Mouse (Mus musculus): ENCODE measurements around the gene Vmn1r197.
"Not testable (repeated sequence)": the region's sequence is repeated elsewhere in the genome, so short reads cannot be mapped to it uniquely, and the experiment has no call there.

Vmn1r197 gene

GRCm38 (mm10) chr13:22324289-22324688, at the start of gene Vmn1r197:
Gene Vmn1r197, plus strand, starts transcription at chr13:22324589.
- DNase-seq: no peak

GRCm38 (mm10) chr13:22284578-22284977, 39.8 kb upstream of the Vmn1r197 start:
- no peak for DNase-seq

- DNase-seq: no peak
These were observed 34.8 kb upstream of the Vmn1r197 start, which contains the start of gene Vmn1r196 for GRCm38 (mm10) chr13:22289620-22290019. Gene Vmn1r196, plus strand, starts transcription at chr13:22289920.

GRCm38 (mm10) chr13:22308075-22308474, 16.3 kb upstream of the Vmn1r197 start:
- not testable (repeated sequence) for DNase-seq

GRCm38 (mm10) chr13:22315361-22315760, 9.0 kb upstream of the Vmn1r197 start:
- no peak for DNase-seq

- DNase-seq: no peak
These were observed 7.0 kb upstream of the Vmn1r197 start for GRCm38 (mm10) chr13:22317366-22317765.

- no peak for DNase-seq
These were observed 4.3 kb upstream of the Vmn1r197 start for GRCm38 (mm10) chr13:22320091-22320490.

GRCm38 (mm10) chr13:22333269-22333668, 8.9 kb downstream of the Vmn1r197 start:
- no peak for DNase-seq

- DNase-seq: no peak
These were observed 11.2 kb downstream of the Vmn1r197 start for GRCm38 (mm10) chr13:22335565-22335964.

GRCm38 (mm10) chr13:22350064-22350463, 25.7 kb downstream of the Vmn1r197 start, which contains the start of gene Vmn1r198:
Gene Vmn1r198, plus strand, starts transcription at chr13:22350364.
- no peak for DNase-seq

GRCm38 (mm10) chr13:22350813-22351212, 26.4 kb downstream of the Vmn1r197 start:
- DNase-seq: no peak

- no peak for DNase-seq
These were observed 55.1 kb downstream of the Vmn1r197 start, which contains the start of gene Vmn1r199 for GRCm38 (mm10) chr13:22379518-22379917. Gene Vmn1r199, plus strand, starts transcription at chr13:22379818.

GRCm38 (mm10) chr13:22381128-22381527, 56.7 kb downstream of the Vmn1r197 start:
- not testable (repeated sequence) for DNase-seq

Measured in cerebellum, adult 8-10 months (tissue).